Mouse (Mus musculus): ENCODE results near the gene Zmpste24. TPM values are rescaled to one million over a fixed set of nuclear protein-coding genes. Genes with fewer than 3 reads are reported as not detected.
A peak's percentile ranks its signal among the peaks of the same experiment; 100 is the strongest.

The Zmpste24 gene
- 31.5 and 31.7 TPM in 2 replicates for polyA plus RNA-seq (2011; ENCODE audit: insufficient read depth, insufficient read length, low read depth, missing spikeins)

- TF ChIP-seq EP300 (IDR thresholded peaks at IDR 0.05; ENCODE audit: insufficient read depth, low read depth, low read length) (no peak), POLR2A (IDR thresholded peaks at IDR 0.05; ENCODE audit: insufficient read depth, low read length) (peak; percentile 39)
- Histone ChIP-seq H3K27me3 (ENCODE audit: control insufficient read depth, insufficient read depth, low read length, poor library complexity, severe bottlenecking) (no peaks in the 10 kb centered on the region), H3K9ac (ENCODE audit: low read depth, poor library complexity, severe bottlenecking) (peak within 1 kb of the TSS; percentile 85), H3K9me3 (replicated peaks; ENCODE audit: control insufficient read depth, insufficient read depth, low read length, poor library complexity, severe bottlenecking) (no peaks in the 10 kb centered on the region), H3K27ac (ENCODE audit: insufficient read depth, low read length) (no peak within 1 kb of the TSS), H3K4me1 (ENCODE audit: control insufficient read depth, insufficient read depth, low read length) (no peaks in the 10 kb centered on the region), H3K4me3 (ENCODE audit: low read depth, low read length) (peak within 1 kb of the TSS; percentile 90), H3K36me3 (ENCODE audit: control insufficient read depth, insufficient read depth, low read length, poor library complexity, severe bottlenecking) (peaks cover 16% of the 10 kb centered on the region)
Measured at GRCm38 (mm10) chr4:121097650-121098378, at the start of gene Zmpste24. Gene Zmpste24 (minus strand): TSS chr4:121098241.

GRCm38 (mm10) chr4:121109126-121109525, 11.1 kb upstream of the Zmpste24 start, which contains the start of gene Tmco2:
Gene Tmco2 (minus strand): TSS chr4:121109226.
- H3K9ac ChIP-seq (ENCODE audit: low read depth, poor library complexity, severe bottlenecking): no peak within 1 kb of the TSS
- no peaks in the 10 kb centered on the region for H3K9me3 ChIP-seq (replicated peaks; ENCODE audit: control insufficient read depth, insufficient read depth, low read length, poor library complexity, severe bottlenecking)
- H3K36me3 ChIP-seq (ENCODE audit: control insufficient read depth, insufficient read depth, low read length, poor library complexity, severe bottlenecking): no peaks in the 10 kb centered on the region
- no peaks in the 10 kb centered on the region for H3K4me1 ChIP-seq (ENCODE audit: control insufficient read depth, insufficient read depth, low read length)
- H3K4me3 ChIP-seq (ENCODE audit: low read depth, low read length): no peak within 1 kb of the TSS
- H3K27me3 ChIP-seq (ENCODE audit: control insufficient read depth, insufficient read depth, low read length, poor library complexity, severe bottlenecking): no peaks in the 10 kb centered on the region
- no peak within 1 kb of the TSS for H3K27ac ChIP-seq (ENCODE audit: insufficient read depth, low read length)
- no peak for TF ChIP-seq POLR2A (IDR thresholded peaks at IDR 0.05; ENCODE audit: insufficient read depth, low read length)
- TF ChIP-seq EP300 (IDR thresholded peaks at IDR 0.05; ENCODE audit: insufficient read depth, low read depth, low read length): no peak
- no peak for TF ChIP-seq CTCF (IDR thresholded peaks at IDR 0.05; ENCODE audit: low read depth, low read length)

GRCm38 (mm10) chr4:121103304-121103703, 5.3 kb upstream of the Zmpste24 start:
- no peak for TF ChIP-seq EP300 (IDR thresholded peaks at IDR 0.05; ENCODE audit: insufficient read depth, low read depth, low read length)
- no peak for TF ChIP-seq CTCF (IDR thresholded peaks at IDR 0.05; ENCODE audit: low read depth, low read length)
- TF ChIP-seq POLR2A (IDR thresholded peaks at IDR 0.05; ENCODE audit: insufficient read depth, low read length): no peak
- H3K4me1 ChIP-seq (ENCODE audit: control insufficient read depth, insufficient read depth, low read length): no peaks in the 10 kb centered on the region
- H3K36me3 ChIP-seq (ENCODE audit: control insufficient read depth, insufficient read depth, low read length, poor library complexity, severe bottlenecking): no peaks in the 10 kb centered on the region
- H3K27ac ChIP-seq (ENCODE audit: insufficient read depth, low read length): no peak overlapping the region
- H3K27me3 ChIP-seq (ENCODE audit: control insufficient read depth, insufficient read depth, low read length, poor library complexity, severe bottlenecking): no peaks in the 10 kb centered on the region
- no peak overlapping the region for H3K4me3 ChIP-seq (ENCODE audit: low read depth, low read length)
- no peaks in the 10 kb centered on the region for H3K9me3 ChIP-seq (replicated peaks; ENCODE audit: control insufficient read depth, insufficient read depth, low read length, poor library complexity, severe bottlenecking)
- no peak overlapping the region for H3K9ac ChIP-seq (ENCODE audit: low read depth, poor library complexity, severe bottlenecking)

- TF ChIP-seq EP300 (IDR thresholded peaks at IDR 0.05; ENCODE audit: insufficient read depth, low read depth, low read length): no peak
- no peak overlapping the region for H3K27ac ChIP-seq (ENCODE audit: insufficient read depth, low read length)
- H3K36me3 ChIP-seq (ENCODE audit: control insufficient read depth, insufficient read depth, low read length, poor library complexity, severe bottlenecking): peaks cover 28% of the 10 kb centered on the region
- H3K9ac ChIP-seq (ENCODE audit: low read depth, poor library complexity, severe bottlenecking): no peak overlapping the region
- no peaks in the 10 kb centered on the region for H3K9me3 ChIP-seq (replicated peaks; ENCODE audit: control insufficient read depth, insufficient read depth, low read length, poor library complexity, severe bottlenecking)
- no peak overlapping the region for H3K4me3 ChIP-seq (ENCODE audit: low read depth, low read length)
- H3K4me1 ChIP-seq (ENCODE audit: control insufficient read depth, insufficient read depth, low read length): no peaks in the 10 kb centered on the region
- no peaks in the 10 kb centered on the region for H3K27me3 ChIP-seq (ENCODE audit: control insufficient read depth, insufficient read depth, low read length, poor library complexity, severe bottlenecking)
Measured at GRCm38 (mm10) chr4:121090211-121090610, 7.8 kb downstream of the Zmpste24 start.

- TF ChIP-seq EP300 (IDR thresholded peaks at IDR 0.05; ENCODE audit: insufficient read depth, low read depth, low read length) (no peak), CTCF (IDR thresholded peaks at IDR 0.05; ENCODE audit: low read depth, low read length) (no peak), POLR2A (IDR thresholded peaks at IDR 0.05; ENCODE audit: insufficient read depth, low read length) (no peak)
Measured at GRCm38 (mm10) chr4:121088696-121089095, 9.3 kb downstream of the Zmpste24 start.

GRCm38 (mm10) chr4:121084506-121084905, 13.5 kb downstream of the Zmpste24 start:
- Histone ChIP-seq H3K36me3 (ENCODE audit: control insufficient read depth, insufficient read depth, low read length, poor library complexity, severe bottlenecking) (peaks cover 17% of the 10 kb centered on the region), H3K4me3 (ENCODE audit: low read depth, low read length) (no peak overlapping the region)
- no peak for TF ChIP-seq POLR2A (IDR thresholded peaks at IDR 0.05; ENCODE audit: insufficient read depth, low read length)
- TF ChIP-seq CTCF (IDR thresholded peaks at IDR 0.05; ENCODE audit: low read depth, low read length): no peak
- TF ChIP-seq EP300 (IDR thresholded peaks at IDR 0.05; ENCODE audit: insufficient read depth, low read depth, low read length): no peak

More at GRCm38 (mm10) chr4:121088696-121089095, 9.3 kb downstream of the Zmpste24 start:
- H3K27ac ChIP-seq (ENCODE audit: insufficient read depth, low read length): no peak overlapping the region
- H3K4me3 ChIP-seq (ENCODE audit: low read depth, low read length): no peak overlapping the region
- H3K36me3 ChIP-seq (ENCODE audit: control insufficient read depth, insufficient read depth, low read length, poor library complexity, severe bottlenecking): peaks cover 20% of the 10 kb centered on the region
- no peak overlapping the region for H3K9ac ChIP-seq (ENCODE audit: low read depth, poor library complexity, severe bottlenecking)
- no peaks in the 10 kb centered on the region for H3K9me3 ChIP-seq (replicated peaks; ENCODE audit: control insufficient read depth, insufficient read depth, low read length, poor library complexity, severe bottlenecking)
- H3K4me1 ChIP-seq (ENCODE audit: control insufficient read depth, insufficient read depth, low read length): no peaks in the 10 kb centered on the region
- H3K27me3 ChIP-seq (ENCODE audit: control insufficient read depth, insufficient read depth, low read length, poor library complexity, severe bottlenecking): no peaks in the 10 kb centered on the region

More at GRCm38 (mm10) chr4:121084506-121084905, 13.5 kb downstream of the Zmpste24 start:
- H3K9me3 ChIP-seq (replicated peaks; ENCODE audit: control insufficient read depth, insufficient read depth, low read length, poor library complexity, severe bottlenecking): no peaks in the 10 kb centered on the region
- no peaks in the 10 kb centered on the region for H3K27me3 ChIP-seq (ENCODE audit: control insufficient read depth, insufficient read depth, low read length, poor library complexity, severe bottlenecking)
- H3K4me1 ChIP-seq (ENCODE audit: control insufficient read depth, insufficient read depth, low read length): no peaks in the 10 kb centered on the region
- no peak overlapping the region for H3K27ac ChIP-seq (ENCODE audit: insufficient read depth, low read length)
- no peak overlapping the region for H3K9ac ChIP-seq (ENCODE audit: low read depth, poor library complexity, severe bottlenecking)

All from ES-Bruce4 (cell line).